Mouse (Mus musculus) cortical plate, adult 2 months (tissue): ENCODE measurements around the gene Amelx.

Source experiments
- CTCF ChIP-seq: fragments of 200-500 bp; IDR thresholded peaks from 2 replicates; pipeline ENCODE4 v1.5.1; 2011; ENCODE audit warnings: mild to moderate bottlenecking, control low read depth, low read length; ENCODE audit not compliant: insufficient read depth; ENCODE audit errors: extremely low read depth
- POLR2A ChIP-seq: fragments of 200-500 bp; IDR thresholded peaks from 2 replicates; pipeline ENCODE4 v1.6.1; 2011; ENCODE audit warnings: mild to moderate bottlenecking, low read length, control low read depth; ENCODE audit not compliant: insufficient read depth; ENCODE audit errors: extremely low read depth

DNA sequence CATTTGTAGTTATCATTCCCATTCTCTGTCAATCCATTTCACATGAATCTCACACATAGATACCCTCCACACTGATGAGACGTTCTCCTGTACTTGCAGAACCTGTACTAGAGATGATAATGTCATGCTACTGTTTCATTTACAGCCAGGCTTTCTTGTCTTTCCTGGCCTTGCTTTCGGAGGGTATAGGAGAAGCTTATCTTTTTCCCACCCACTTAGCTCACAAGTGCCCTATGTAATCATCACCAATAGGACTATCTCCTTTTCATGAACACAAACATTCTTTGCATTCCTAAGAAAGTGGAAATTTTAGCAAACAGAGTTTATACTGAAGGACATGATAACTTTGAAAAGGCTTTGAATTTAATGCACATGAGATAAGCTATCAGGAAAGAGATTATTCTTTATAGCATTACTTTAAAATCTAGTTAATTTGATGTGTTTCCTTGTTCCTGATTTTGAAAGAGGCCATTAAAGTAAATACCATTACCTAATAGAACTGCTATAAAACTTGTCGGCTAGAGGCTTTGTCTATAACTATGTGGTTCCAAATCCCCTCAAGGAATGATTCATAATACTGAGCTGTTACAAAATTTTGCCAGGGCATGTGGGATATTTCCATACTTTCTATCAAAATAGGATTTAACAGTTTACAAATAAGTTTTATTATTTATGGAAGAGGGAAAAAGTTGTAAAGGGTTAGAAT, 35.5 kb upstream of the Amelx start:
- no peak for TF ChIP-seq CTCF
- TF ChIP-seq POLR2A = no peak
